Mouse (Mus musculus): Measurements from ENCODE around the gene Txk. TPM values are rescaled to one million over a fixed set of nuclear protein-coding genes. Genes with fewer than 3 reads are reported as not detected.

The Txk gene
- polyA plus RNA-seq, 1 experiment, result 0.05 TPM

DNA sequence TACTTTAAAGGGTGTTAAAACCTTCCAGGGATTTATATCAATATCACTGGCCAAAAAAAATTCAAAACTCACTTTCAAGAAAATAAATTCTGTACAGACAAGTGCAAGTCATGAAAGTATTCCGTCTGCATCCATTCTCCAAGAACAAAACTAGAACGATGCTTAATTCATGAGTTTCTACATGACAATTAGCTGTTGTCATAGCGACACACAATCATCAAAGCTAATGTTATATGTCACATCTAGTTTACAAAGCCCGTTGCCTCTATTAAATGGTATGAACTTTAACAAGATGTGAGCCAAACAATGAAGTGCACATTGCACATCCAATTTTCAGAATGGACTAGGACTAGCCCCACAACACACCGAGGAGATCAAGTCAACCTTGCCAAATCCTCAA is 9.2 kb upstream of the Txk start:
- Histone ChIP-seq H3K4me3 (replicated peaks; ENCODE audit: insufficient read depth, low read depth, low read length) (no peak overlapping the region), H3K4me1 (ENCODE audit: control insufficient read depth, insufficient read depth, low read length) (no peaks in the 10 kb centered on the region), H3K27me3 (ENCODE audit: control insufficient read depth, insufficient read depth, low read length) (no peaks in the 10 kb centered on the region), H3K27ac (ENCODE audit: insufficient read depth, low read length) (no peak overlapping the region)
- TF ChIP-seq CTCF (IDR thresholded peaks at IDR 0.05; ENCODE audit: borderline replicate concordance, insufficient read depth, low read depth, low read length), result no peak
- no peak for TF ChIP-seq POLR2A (IDR thresholded peaks at IDR 0.05; ENCODE audit: borderline replicate concordance, insufficient read depth, low read length)
- 38% methylated on average over 5 of the region's 5 CpGs for WGBS
- no peak for DNase-seq

DNA sequence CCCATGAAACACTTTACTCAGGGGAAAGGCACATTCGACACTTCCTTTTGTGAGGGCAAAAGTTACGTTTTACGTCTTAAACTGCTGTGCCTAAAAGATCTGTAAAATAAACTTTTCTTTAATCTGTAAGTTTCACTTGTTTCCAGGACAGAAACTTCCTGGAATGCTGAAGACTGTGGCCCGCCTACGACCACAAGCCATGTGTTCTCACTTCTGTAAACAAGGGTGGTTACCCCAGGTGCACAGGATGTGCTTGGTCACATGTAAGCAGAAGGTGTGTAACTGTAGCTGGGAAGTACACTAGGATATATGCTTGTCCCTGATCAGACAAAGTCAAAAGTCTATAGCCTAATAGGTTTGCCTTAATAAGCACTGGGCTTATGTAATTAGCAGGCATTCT is 8.7 kb upstream of the Txk start:
- 84% methylated on average over 5 of the region's 5 CpGs for WGBS
- no peak overlapping the region for H3K27ac ChIP-seq (ENCODE audit: insufficient read depth, low read length)
- H3K4me1 ChIP-seq (ENCODE audit: control insufficient read depth, insufficient read depth, low read length), result no peaks in the 10 kb centered on the region
- TF ChIP-seq POLR2A (IDR thresholded peaks at IDR 0.05; ENCODE audit: borderline replicate concordance, insufficient read depth, low read length) (no peak), CTCF (IDR thresholded peaks at IDR 0.05; ENCODE audit: borderline replicate concordance, insufficient read depth, low read depth, low read length) (no peak)
- no peak for DNase-seq
- no peak overlapping the region for H3K4me3 ChIP-seq (replicated peaks; ENCODE audit: insufficient read depth, low read depth, low read length)
- no peaks in the 10 kb centered on the region for H3K27me3 ChIP-seq (ENCODE audit: control insufficient read depth, insufficient read depth, low read length)

DNA sequence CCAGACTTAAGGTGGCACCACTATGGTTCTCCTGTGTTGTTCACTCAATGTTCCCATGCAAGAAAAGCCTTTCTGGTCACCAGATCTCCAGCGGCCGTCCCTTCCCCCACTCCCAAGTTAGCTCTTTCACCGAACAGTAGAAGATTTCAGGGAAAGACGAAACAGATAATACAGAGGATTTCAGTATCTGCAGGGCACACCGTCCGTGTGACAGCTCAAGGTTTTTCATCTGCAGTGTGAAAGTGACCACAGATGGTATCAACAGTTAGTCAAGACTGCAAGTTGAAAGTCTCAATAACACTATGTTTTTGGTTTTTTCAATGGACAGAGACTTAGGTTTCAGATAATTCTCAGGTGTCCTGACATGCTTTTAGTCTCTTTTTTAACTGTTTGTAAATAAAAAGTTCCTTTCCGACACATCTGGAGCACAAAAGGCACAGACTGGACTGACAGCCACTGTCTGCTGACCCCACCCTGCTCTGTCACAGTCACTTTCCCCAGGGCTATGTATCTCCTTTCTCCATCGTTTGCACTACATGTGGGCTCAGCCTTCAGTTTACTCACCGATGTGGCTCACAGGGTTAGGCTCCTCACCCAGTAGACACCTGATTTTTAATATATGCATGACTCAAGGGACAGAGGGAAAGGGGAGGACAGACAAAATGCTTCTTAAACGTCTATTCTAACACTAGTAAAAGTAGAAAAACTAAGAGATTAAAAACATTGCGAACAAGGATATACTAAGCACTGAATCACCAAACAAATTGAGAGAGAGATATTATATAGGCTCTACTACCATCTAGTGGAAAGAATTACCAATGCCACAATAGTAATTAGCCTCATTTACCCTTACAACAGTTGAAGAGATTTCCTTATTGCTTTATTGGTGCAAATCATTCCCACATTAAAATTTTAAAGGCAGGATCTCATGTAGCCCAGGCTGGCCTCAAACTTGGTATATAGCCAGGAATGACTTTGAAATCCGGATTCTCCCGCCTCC is 6.6 kb upstream of the Txk start:
- H3K4me1 ChIP-seq (ENCODE audit: control insufficient read depth, insufficient read depth, low read length), result 0 out of 2 replicates have a peak, but pooled peaks cover 3% of the 10 kb centered on the region
- no peaks in the 10 kb centered on the region for H3K27me3 ChIP-seq (ENCODE audit: control insufficient read depth, insufficient read depth, low read length)
- TF ChIP-seq CTCF (IDR thresholded peaks at IDR 0.05; ENCODE audit: borderline replicate concordance, insufficient read depth, low read depth, low read length) (peak; percentile 13; the same call in 1 of the 2 replicates), POLR2A (IDR thresholded peaks at IDR 0.05; ENCODE audit: borderline replicate concordance, insufficient read depth, low read length) (no peak)
- WGBS, result 78% methylated on average over 13 of the region's 13 CpGs
- no peak overlapping the region for H3K4me3 ChIP-seq (replicated peaks; ENCODE audit: insufficient read depth, low read depth, low read length)
- no peak for DNase-seq
- H3K27ac ChIP-seq (ENCODE audit: insufficient read depth, low read length), result no peak overlapping the region

DNA sequence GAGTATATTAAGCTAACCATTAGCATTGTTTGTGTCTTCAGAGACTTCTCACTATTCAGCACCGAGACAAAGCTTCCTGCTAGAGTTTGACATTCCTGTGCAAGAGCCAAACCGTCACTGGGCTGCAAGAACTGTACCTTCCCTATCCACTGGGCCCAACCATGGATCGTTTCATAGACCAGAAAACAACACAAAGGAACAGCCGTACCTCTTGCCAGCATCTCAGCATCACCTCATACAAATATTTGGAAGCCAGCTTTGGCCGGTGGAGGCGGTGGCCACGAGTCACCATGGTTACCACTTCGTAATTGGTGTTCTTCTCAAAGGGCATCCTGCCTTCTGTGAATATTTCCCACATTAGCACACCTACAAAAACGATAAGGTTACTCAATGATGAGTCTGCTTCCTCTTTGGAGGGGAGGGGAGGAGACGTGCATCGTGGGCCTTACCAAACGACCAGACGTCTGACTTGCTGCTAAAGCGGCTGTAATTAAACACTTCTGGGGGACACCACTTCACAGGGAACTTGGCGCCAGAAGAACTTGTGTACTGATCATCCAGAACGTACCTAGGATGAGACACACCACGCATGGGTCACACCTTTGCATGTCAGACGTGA is 4.7 kb upstream of the Txk start:
- no peak for DNase-seq
- no peak overlapping the region for H3K27ac ChIP-seq (ENCODE audit: insufficient read depth, low read length)
- WGBS, result 42% methylated on average over 18 of the region's 18 CpGs

DNA sequence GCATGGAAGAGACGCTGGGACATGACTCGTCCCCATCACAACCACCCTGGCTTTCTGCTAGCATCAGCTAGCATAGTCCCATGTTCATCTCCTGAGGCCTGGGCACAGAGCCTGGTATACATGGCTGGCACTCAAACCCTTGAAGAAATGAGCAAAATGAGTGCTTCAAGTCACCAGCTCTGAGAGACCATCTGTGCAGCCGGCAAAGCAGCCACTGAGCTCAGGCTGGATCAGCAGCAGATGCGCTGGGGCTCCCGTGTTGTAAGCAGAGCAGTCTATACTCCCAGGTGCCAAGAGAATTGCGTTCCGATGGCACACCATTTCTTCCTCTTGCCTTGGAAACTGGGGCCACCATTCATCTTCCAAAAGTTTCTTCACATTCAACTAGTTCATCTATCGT is 3.4 kb upstream of the Txk start:
- Histone ChIP-seq H3K27me3 (ENCODE audit: control insufficient read depth, insufficient read depth, low read length) (no peaks in the 10 kb centered on the region), H3K4me3 (replicated peaks; ENCODE audit: insufficient read depth, low read depth, low read length) (no peak overlapping the region), H3K27ac (ENCODE audit: insufficient read depth, low read length) (no peak overlapping the region), H3K4me1 (ENCODE audit: control insufficient read depth, insufficient read depth, low read length) (0 out of 2 replicates have a peak, but pooled peaks cover 3% of the 10 kb centered on the region)
- peak; percentile 22 to 42 for DNase-seq
- WGBS, result 39% methylated on average over 8 of the region's 8 CpGs
- no peak for TF ChIP-seq CTCF (IDR thresholded peaks at IDR 0.05; ENCODE audit: borderline replicate concordance, insufficient read depth, low read depth, low read length)
- TF ChIP-seq POLR2A (IDR thresholded peaks at IDR 0.05; ENCODE audit: borderline replicate concordance, insufficient read depth, low read length), result no peak

More for the DNA sequence above, 4.7 kb upstream of the Txk start:
- 0 out of 2 replicates have a peak, but pooled peaks cover 3% of the 10 kb centered on the region for H3K4me1 ChIP-seq (ENCODE audit: control insufficient read depth, insufficient read depth, low read length)
- no peaks in the 10 kb centered on the region for H3K27me3 ChIP-seq (ENCODE audit: control insufficient read depth, insufficient read depth, low read length)
- TF ChIP-seq POLR2A (IDR thresholded peaks at IDR 0.05; ENCODE audit: borderline replicate concordance, insufficient read depth, low read length) (no peak), CTCF (IDR thresholded peaks at IDR 0.05; ENCODE audit: borderline replicate concordance, insufficient read depth, low read depth, low read length) (no peak)
- H3K4me3 ChIP-seq (replicated peaks; ENCODE audit: insufficient read depth, low read depth, low read length), result no peak overlapping the region

DNA sequence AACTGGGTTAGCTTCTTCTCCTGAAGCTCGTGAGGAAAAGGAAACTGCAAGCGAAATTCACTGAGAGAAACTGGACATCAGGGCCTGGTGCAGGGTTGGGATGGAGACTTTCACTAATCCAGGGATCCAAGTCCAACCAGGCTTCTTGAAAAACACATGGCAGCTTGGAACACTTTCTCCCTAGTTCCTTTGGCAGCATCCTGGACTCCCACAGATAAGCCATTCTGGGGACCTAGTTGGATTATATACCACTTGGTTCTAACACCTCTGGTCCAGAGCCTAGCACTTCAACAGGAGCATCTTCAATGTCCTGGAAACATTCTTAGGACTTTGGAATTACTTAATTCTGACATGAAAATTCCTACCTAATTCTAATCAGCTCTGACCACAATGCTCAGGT is 2.5 kb upstream of the Txk start:
- no peak for TF ChIP-seq CTCF (IDR thresholded peaks at IDR 0.05; ENCODE audit: borderline replicate concordance, insufficient read depth, low read depth, low read length)
- no peak for TF ChIP-seq POLR2A (IDR thresholded peaks at IDR 0.05; ENCODE audit: borderline replicate concordance, insufficient read depth, low read length)
- Histone ChIP-seq H3K27me3 (ENCODE audit: control insufficient read depth, insufficient read depth, low read length) (no peaks in the 10 kb centered on the region), H3K4me3 (replicated peaks; ENCODE audit: insufficient read depth, low read depth, low read length) (no peak overlapping the region), H3K27ac (ENCODE audit: insufficient read depth, low read length) (no peak overlapping the region), H3K4me1 (ENCODE audit: control insufficient read depth, insufficient read depth, low read length) (0 out of 2 replicates have a peak, but pooled peaks cover 3% of the 10 kb centered on the region)
- WGBS, result 32% methylated on average over 2 of the region's 2 CpGs
- DNase-seq, result peak in 1 of 2 experiments; percentile 10

DNA sequence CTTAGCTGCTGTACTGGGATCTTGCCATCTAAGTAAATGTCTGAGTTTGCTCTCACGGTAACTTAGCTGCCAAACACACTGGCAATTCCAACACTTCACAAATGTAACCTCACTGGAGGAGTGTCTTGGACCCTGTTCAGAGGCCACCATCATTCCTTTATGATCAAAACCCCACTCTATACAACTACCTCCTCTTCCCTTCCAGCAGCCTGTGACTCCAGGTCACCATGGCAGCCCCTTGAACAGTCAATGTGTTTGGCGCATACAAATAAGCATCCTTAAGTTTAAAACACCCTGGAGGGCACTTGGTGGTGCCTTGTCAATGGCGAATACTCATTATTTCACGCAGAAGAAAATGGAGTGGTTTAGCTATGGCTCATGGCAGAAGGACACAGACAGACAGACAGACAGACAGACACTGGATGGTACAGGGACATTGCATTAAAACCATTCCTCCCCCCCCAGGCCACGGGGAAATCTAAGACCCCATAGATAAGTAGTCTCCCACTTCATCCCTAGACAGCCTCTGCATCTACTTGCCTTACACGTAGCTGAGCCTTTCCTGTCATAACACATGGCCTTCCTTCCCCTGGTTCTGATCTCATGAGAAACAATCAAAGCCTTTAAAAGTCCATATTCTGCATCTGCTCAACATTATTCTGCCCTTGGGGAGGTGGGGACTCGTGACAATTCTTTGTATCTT is 1.4 kb downstream of the Txk start:
- DNase-seq, result no peak
- Histone ChIP-seq H3K4me3 (replicated peaks; ENCODE audit: insufficient read depth, low read depth, low read length) (no peak overlapping the region), H3K27ac (ENCODE audit: insufficient read depth, low read length) (no peak overlapping the region), H3K27me3 (ENCODE audit: control insufficient read depth, insufficient read depth, low read length) (no peaks in the 10 kb centered on the region; the same call in 1 of the 2 replicates), H3K4me1 (ENCODE audit: control insufficient read depth, insufficient read depth, low read length) (0 out of 2 replicates have a peak, but pooled peaks cover 3% of the 10 kb centered on the region)
- WGBS, result 85% methylated on average over 7 of the region's 7 CpGs
- TF ChIP-seq CTCF (IDR thresholded peaks at IDR 0.05; ENCODE audit: borderline replicate concordance, insufficient read depth, low read depth, low read length), result no peak

Data from cerebellum, adult 2 months (tissue).